Mouse (Mus musculus) midbrain, embryonic 14.5 days (tissue): ENCODE data around the gene Rsph10b. TPM values are rescaled to one million over a fixed set of nuclear protein-coding genes. Genes with fewer than 3 reads are reported as not detected.
"Not testable (repeated sequence)": the region's sequence is repeated elsewhere in the genome, so short reads cannot be mapped to it uniquely, and the experiment has no call there.

Source experiments
- ATAC-seq: fragments of 200-750 bp; cut with Nextera tagmentation; 2 replicates; pipeline ENCODE4 v1.8.0; 2017; ENCODE audit warnings: moderate number of reproducible peaks, moderate library complexity; ENCODE audit not compliant: low FRiP score, low TSS enrichment
- DNase-seq: peaks from one replicate; pipeline ENCODE4 v3.0.0-alpha.2; 2015
- H3K27ac ChIP-seq: fragments of 300-500 bp; sonication (generic); replicated peaks from 2 replicates; pipeline ENCODE4 v1.5.1; 2014; ENCODE audit warnings: mild to moderate bottlenecking, low read depth, low read length, moderate library complexity
- H3K27me3 ChIP-seq: fragments of 300-500 bp; sonication (generic); 2 replicates; pipeline ENCODE4 v1.6.1; 2014; ENCODE audit warnings: low read length, control low read depth, mixed read lengths; ENCODE audit not compliant: control insufficient read depth, insufficient read depth
- H3K36me3 ChIP-seq: fragments of 300-500 bp; sonication (generic); 2 replicates; pipeline ENCODE4 v1.6.1; 2014; ENCODE audit warnings: low read length, control low read depth; ENCODE audit not compliant: control insufficient read depth, insufficient read depth
- H3K4me1 ChIP-seq: fragments of 300-500 bp; sonication (generic); 2 replicates; pipeline ENCODE4 v1.6.1; 2014; ENCODE audit warnings: mild to moderate bottlenecking, antibody characterized with exemption, low read length, control low read depth; ENCODE audit not compliant: control insufficient read depth, insufficient read depth
- H3K4me2 ChIP-seq: fragments of 300-500 bp; sonication (generic); 2 replicates; pipeline ENCODE4 v1.6.1; 2014; ENCODE audit warnings: mild to moderate bottlenecking, low read length, moderate library complexity
- H3K4me3 ChIP-seq: fragments of 300-500 bp; sonication (generic); replicated peaks from 2 replicates; pipeline ENCODE4 v1.5.1; 2014; ENCODE audit warnings: low read depth, low read length
- H3K9ac ChIP-seq: fragments of 300-500 bp; sonication (generic); replicated peaks from 2 replicates; pipeline ENCODE4 v1.6.1; 2014; ENCODE audit warnings: mild to moderate bottlenecking, low read length, moderate library complexity
- H3K9me3 ChIP-seq: fragments of 300-500 bp; sonication (generic); 2 replicates; pipeline ENCODE4 v1.6.1; 2016; ENCODE audit warnings: low read length, control low read depth, mixed read lengths; ENCODE audit not compliant: control insufficient read depth
- WGBS: fragments of 180-500 bp; shearing (Covaris S2); extraction: QIAGEN DNeasy Blood & Tissue Kit; methylation state at CpG from one replicate; pipeline ENCODE4 v1.1.7; 2014; 5-methylcytosine and 5-hydroxymethylcytosine counted together
- polyA plus RNA-seq: library from polyadenylated mRNA; unstranded; fragments of >200 nt; fragmentation: Nextera tagmentation; extraction: Ambion mirVana; gene quantifications from 2 replicates; pipeline ENCODE4 v1.2.1, GENCODE M21; 2014

The Rsph10b gene
- polyA plus RNA-seq, 1 experiment from 2014 or later = 3.9 TPM

GRCm38 (mm10) chr5:143993849-143994248 is 61.0 kb downstream of the Rsph10b start:
- peaks cover 98% of the 10 kb centered on the region for H3K36me3 ChIP-seq
- WGBS = 95% methylated on average over 5 of the region's 5 CpGs

GRCm38 (mm10) chr5:143994632-143995365 is 62.0 kb downstream of the Rsph10b start:
- Histone ChIP-seq H3K9ac (no peak overlapping the region), H3K27ac (no peak overlapping the region), H3K27me3 (no peaks in the 10 kb centered on the region), H3K4me3 (no peak overlapping the region), H3K9me3 (no peaks in the 10 kb centered on the region), H3K4me1 (no peaks in the 10 kb centered on the region), H3K36me3 (peaks cover 98% of the 10 kb centered on the region), H3K4me2 (no peak overlapping the region)
- ATAC-seq = no peak
- WGBS = 86% methylated on average over 11 of the region's 11 CpGs
- DNase-seq = no peak

More at GRCm38 (mm10) chr5:143993849-143994248, 61.0 kb downstream of the Rsph10b start:
- Histone ChIP-seq H3K9ac (no peak overlapping the region), H3K4me1 (no peaks in the 10 kb centered on the region), H3K27ac (no peak overlapping the region), H3K27me3 (no peaks in the 10 kb centered on the region), H3K9me3 (no peaks in the 10 kb centered on the region), H3K4me2 (no peak overlapping the region), H3K4me3 (no peak overlapping the region)
- DNase-seq (no peak), ATAC-seq (no peak)

- Histone ChIP-seq H3K27ac (no peak overlapping the region), H3K4me3 (no peak overlapping the region), H3K4me1 (no peaks in the 10 kb centered on the region), H3K9me3 (no peaks in the 10 kb centered on the region), H3K27me3 (no peaks in the 10 kb centered on the region), H3K4me2 (no peak overlapping the region), H3K36me3 (peaks cover 97% of the 10 kb centered on the region), H3K9ac (no peak overlapping the region)
- ATAC-seq = no peak
- 85% methylated on average over 1 of the region's 1 CpGs for WGBS
- DNase-seq = peak; percentile 10
Measured at GRCm38 (mm10) chr5:143999409-143999808, 66.6 kb downstream of the Rsph10b start.

GRCm38 (mm10) chr5:144002461-144003192 is 69.8 kb downstream of the Rsph10b start:
- no peaks in the 10 kb centered on the region for H3K27me3 ChIP-seq
- no peaks in the 10 kb centered on the region for H3K4me1 ChIP-seq
- H3K9me3 ChIP-seq = no peaks in the 10 kb centered on the region
- H3K36me3 ChIP-seq = peaks cover 91% of the 10 kb centered on the region
- H3K9ac ChIP-seq = no peak overlapping the region
- H3K27ac ChIP-seq = no peak overlapping the region
- H3K4me3 ChIP-seq = no peak overlapping the region
- ATAC-seq (no peak), DNase-seq (no peak)
- no peak overlapping the region for H3K4me2 ChIP-seq
- 96% methylated on average over 15 of the region's 15 CpGs for WGBS

GRCm38 (mm10) chr5:144013366-144014134 is 80.7 kb downstream of the Rsph10b start:
- not testable (repeated sequence) for H3K27ac ChIP-seq, H3K9ac ChIP-seq, DNase-seq, H3K27me3 ChIP-seq, ATAC-seq, H3K4me1 ChIP-seq, H3K9me3 ChIP-seq
- peaks cover 41% of the 10 kb centered on the region for H3K36me3 ChIP-seq
- H3K4me3 ChIP-seq = peak overlapping the region; percentile 90
- 70% methylated on average over 12 of the region's 13 CpGs for WGBS
- H3K4me2 ChIP-seq = peak overlapping the region; percentile 62

GRCm38 (mm10) chr5:144014551-144015311 is 81.9 kb downstream of the Rsph10b start, which contains the start of gene Ccz1:
Gene Ccz1, minus strand, starts transcription at chr5:144014877.
- peak; percentile 92 for DNase-seq
- ATAC-seq = peak; percentile 94
- Histone ChIP-seq H3K9ac (peak within 1 kb of the TSS; percentile 86), H3K27me3 (no peaks in the 10 kb centered on the region), H3K9me3 (no peaks in the 10 kb centered on the region), H3K27ac (peak within 1 kb of the TSS; percentile 81), H3K4me2 (peak within 1 kb of the TSS; percentile 62), H3K4me3 (peak within 1 kb of the TSS; percentile 90), H3K36me3 (peaks cover 29% of the 10 kb centered on the region), H3K4me1 (peaks cover 4% of the 10 kb centered on the region; the same call in 1 of the 2 replicates)
- 3% methylated on average over 47 of the region's 47 CpGs for WGBS

- Histone ChIP-seq H3K4me1 (peaks cover 4% of the 10 kb centered on the region; the same call in 1 of the 2 replicates), H3K27me3 (no peaks in the 10 kb centered on the region), H3K4me2 (peak overlapping the region; percentile 62), H3K9me3 (no peaks in the 10 kb centered on the region), H3K4me3 (peak overlapping the region; percentile 90), H3K9ac (no peak overlapping the region), H3K36me3 (peaks cover 24% of the 10 kb centered on the region), H3K27ac (no peak overlapping the region)
- 79% methylated on average over 3 of the region's 3 CpGs for WGBS
- DNase-seq (no peak), ATAC-seq (no peak)
Measured at GRCm38 (mm10) chr5:144015312-144015650, 82.4 kb downstream of the Rsph10b start.

- Histone ChIP-seq H3K9ac (no peak overlapping the region), H3K4me1 (peaks cover 4% of the 10 kb centered on the region; the same call in 1 of the 2 replicates), H3K27me3 (no peaks in the 10 kb centered on the region), H3K4me2 (no peak overlapping the region), H3K4me3 (no peak overlapping the region), H3K9me3 (no peaks in the 10 kb centered on the region), H3K36me3 (peaks cover 18% of the 10 kb centered on the region), H3K27ac (no peak overlapping the region)
- ATAC-seq = no peak
- WGBS = 94% methylated on average over 9 of the region's 9 CpGs
- DNase-seq = no peak
Measured at GRCm38 (mm10) chr5:144015845-144016244, 83.0 kb downstream of the Rsph10b start.
